Mouse (Mus musculus): ENCODE data around the gene Rab4b. TPM values are rescaled to one million over a fixed set of nuclear protein-coding genes. Genes with fewer than 3 reads are reported as not detected.

Rab4b gene
- total RNA-seq, 4 experiments from 2014 or later = 91.9 to 112 (median 102) TPM

GRCm38 (mm10) chr7:27184964-27185363, 6.3 kb upstream of the Rab4b start:
- no peak for DNase-seq (ENCODE audit: low spot score in 2 of 2)

- no peak for DNase-seq (ENCODE audit: low spot score in 2 of 2)
Observed at GRCm38 (mm10) chr7:27182498-27182897, 3.8 kb upstream of the Rab4b start.

- DNase-seq (ENCODE audit: low spot score in 2 of 2) = no peak
Observed at GRCm38 (mm10) chr7:27180837-27181695, 2.4 kb upstream of the Rab4b start, which contains the start of the genes Gm21983 and Mia. Gene Gm21983, minus strand, starts transcription at chr7:27181086. Gene Mia, minus strand, starts transcription at chr7:27181157.

- no peak for DNase-seq (ENCODE audit: low spot score in 2 of 2)
Observed at GRCm38 (mm10) chr7:27180036-27180435, 1.3 kb upstream of the Rab4b start.

GRCm38 (mm10) chr7:27179217-27179918, 672 bp upstream of the Rab4b start:
- no peak for DNase-seq (ENCODE audit: low spot score in 2 of 2)

GRCm38 (mm10) chr7:27177942-27178323, 763 bp downstream of the Rab4b start:
- DNase-seq (ENCODE audit: low spot score in 2 of 2) = no peak

GRCm38 (mm10) chr7:27174896-27175295, 3.8 kb downstream of the Rab4b start:
- no peak for DNase-seq (ENCODE audit: low spot score in 2 of 2)

GRCm38 (mm10) chr7:27174496-27174895, 4.2 kb downstream of the Rab4b start:
- DNase-seq (ENCODE audit: low spot score in 2 of 2) = no peak

- no peak for DNase-seq (ENCODE audit: low spot score in 2 of 2)
Observed at GRCm38 (mm10) chr7:27170981-27171380, 7.7 kb downstream of the Rab4b start.

- no peak for DNase-seq (ENCODE audit: low spot score in 2 of 2)
Observed at GRCm38 (mm10) chr7:27168371-27168770, 10.3 kb downstream of the Rab4b start.

- no peak for DNase-seq (ENCODE audit: low spot score in 2 of 2)
Observed at GRCm38 (mm10) chr7:27167475-27168094, 11.1 kb downstream of the Rab4b start.

- DNase-seq (ENCODE audit: low spot score in 2 of 2) = peak; percentile 94 to 96
Observed at GRCm38 (mm10) chr7:27166614-27167474, 11.9 kb downstream of the Rab4b start, which contains the start of gene Egln2. Gene Egln2, minus strand, starts transcription at chr7:27166802.

- peak in 1 of 2 experiments; percentile 65 for DNase-seq (ENCODE audit: low spot score in 2 of 2)
Observed at GRCm38 (mm10) chr7:27166229-27166613, 12.5 kb downstream of the Rab4b start.

GRCm38 (mm10) chr7:27165696-27166095, 13.0 kb downstream of the Rab4b start:
- no peak for DNase-seq (ENCODE audit: low spot score in 2 of 2)

GRCm38 (mm10) chr7:27165007-27165655, 13.6 kb downstream of the Rab4b start:
- no peak for DNase-seq (ENCODE audit: low spot score in 2 of 2)

GRCm38 (mm10) chr7:27164112-27164947, 14.4 kb downstream of the Rab4b start:
- no peak for DNase-seq (ENCODE audit: low spot score in 2 of 2)

GRCm38 (mm10) chr7:27163450-27163805, 15.3 kb downstream of the Rab4b start:
- DNase-seq (ENCODE audit: low spot score in 2 of 2) = no peak

GRCm38 (mm10) chr7:27162780-27163449, 15.8 kb downstream of the Rab4b start:
- no peak for DNase-seq (ENCODE audit: low spot score in 2 of 2)

- no peak for DNase-seq (ENCODE audit: low spot score in 2 of 2)
Observed at GRCm38 (mm10) chr7:27161744-27162143, 17.0 kb downstream of the Rab4b start.
